ENCODE assay signal across 8 mouse cellular contexts in the genomic region with DNA sequence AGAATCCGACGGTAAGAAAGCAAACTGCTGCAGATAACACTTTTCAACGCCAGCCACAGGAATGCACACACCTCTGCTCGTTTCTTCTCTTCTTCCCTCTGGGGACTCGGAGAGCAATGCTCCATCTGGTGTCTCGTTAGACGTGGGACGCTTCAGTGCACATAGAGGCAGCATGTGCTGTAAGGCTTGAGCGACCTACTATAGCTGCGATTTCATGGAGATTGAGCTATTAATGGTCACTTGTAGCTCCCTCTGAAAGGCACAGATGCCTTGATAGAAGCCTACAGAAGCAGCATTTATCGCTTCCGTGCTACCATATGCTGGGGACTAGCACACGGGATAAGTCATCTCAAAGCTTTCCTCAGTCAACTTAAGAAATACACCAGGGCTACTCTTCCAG.
A peak's percentile ranks its signal among the peaks of the same experiment; 100 is the strongest.
DNase-seq lines count a peak whose midpoint lies in the region; ATAC-seq and TF ChIP-seq lines count a peak whose summit lies in the region.

No protein-coding gene starts in this region.

- peak; percentile 71 for ATAC-seq in forebrain, postnatal 0 days

- no peak overlapping the region for H3K27ac ChIP-seq in forebrain, postnatal 0 days (ENCODE audit: low read depth, low read length)

- DNase-seq in layer of hippocampus, adult 11-12 months (ENCODE audit: low spot score), result peak; percentile 30
- DNase-seq in layer of hippocampus, postnatal 10 days (ENCODE audit: low spot score in 2 of 2), result no peak
- DNase-seq in forebrain, postnatal 0 days, result peak; percentile 47
- DNase-seq in left cerebral cortex, postnatal 36 days (ENCODE audit: low spot score in 2 of 2), result peak; percentile 28 to 46
- peak; percentile 14 to 63 for DNase-seq in right cerebral cortex, postnatal 36 days (ENCODE audit: low spot score in 2 of 2)
- DNase-seq in lung, adult 2 months, result no peak
- no peak for DNase-seq in thymus, postnatal 10 days (ENCODE audit: low spot score in 2 of 2)
- no peak for DNase-seq in urinary bladder, adult 2 months (ENCODE audit: low spot score)

- no peak overlapping the region for H3K4me2 ChIP-seq in forebrain, postnatal 0 days (ENCODE audit: low read depth)

- no peak overlapping the region for H3K4me3 ChIP-seq in forebrain, postnatal 0 days (ENCODE audit: low read depth, low read length)
- H3K4me3 ChIP-seq in lung, adult 2 months (replicated peaks; ENCODE audit: extremely low read depth, low read depth, low read length), result no peak overlapping the region

- no peaks in the 10 kb centered on the region for H3K9me3 ChIP-seq in forebrain, postnatal 0 days (ENCODE audit: low read length)

- H3K9ac ChIP-seq in forebrain, postnatal 0 days, result no peak overlapping the region

- H3K27me3 ChIP-seq in forebrain, postnatal 0 days (ENCODE audit: insufficient read depth, low read length), result no peaks in the 10 kb centered on the region

- no peaks in the 10 kb centered on the region; the same call in 1 of the 2 replicates for H3K36me3 ChIP-seq in forebrain, postnatal 0 days (ENCODE audit: insufficient read depth)

- intact Hi-C loops in left cerebral cortex, postnatal 36 days (cut with DNase I), result no loop called here

- TF ChIP-seq POLR2A in lung, adult 2 months (IDR thresholded peaks at IDR 0.05; ENCODE audit: borderline replicate concordance, extremely low read depth, low read depth, low read length), result no peak

- 33% methylated on average over 13 of the region's 13 CpGs for WGBS in forebrain, postnatal 0 days
- 80% methylated on average over 13 of the region's 13 CpGs for WGBS in lung, adult 2 months

- TF ChIP-seq CTCF in forebrain, postnatal 0 days (IDR thresholded peaks at IDR 0.05; ENCODE audit: low read depth), result peak; percentile 26; the same call in 1 of the 2 replicates
- TF ChIP-seq CTCF in lung, adult 2 months (IDR thresholded peaks at IDR 0.05; ENCODE audit: insufficient read depth, low read length), result no peak

- H3K4me1 ChIP-seq in forebrain, postnatal 0 days (ENCODE audit: insufficient read depth), result no peaks in the 10 kb centered on the region; the same call in 1 of the 2 replicates
- H3K4me1 ChIP-seq in lung, adult 2 months (ENCODE audit: control insufficient read depth, insufficient read depth, low read length), result no peaks in the 10 kb centered on the region

Comparison
In these comparisons a context has a peak if more than half of its experiments do, and no peak if none do; other contexts are left out.
1. DNase-seq: peak in layer of hippocampus, adult 11-12 months (single experiment), forebrain, postnatal 0 days (single experiment), left cerebral cortex, postnatal 36 days (2 of 2) and right cerebral cortex, postnatal 36 days (2 of 2); none in layer of hippocampus, postnatal 10 days (0 of 2), lung, adult 2 months (single experiment), thymus, postnatal 10 days (0 of 2) and urinary bladder, adult 2 months (single experiment).